ENCODE assay signal across 36 mouse cellular contexts in the genomic region with DNA sequence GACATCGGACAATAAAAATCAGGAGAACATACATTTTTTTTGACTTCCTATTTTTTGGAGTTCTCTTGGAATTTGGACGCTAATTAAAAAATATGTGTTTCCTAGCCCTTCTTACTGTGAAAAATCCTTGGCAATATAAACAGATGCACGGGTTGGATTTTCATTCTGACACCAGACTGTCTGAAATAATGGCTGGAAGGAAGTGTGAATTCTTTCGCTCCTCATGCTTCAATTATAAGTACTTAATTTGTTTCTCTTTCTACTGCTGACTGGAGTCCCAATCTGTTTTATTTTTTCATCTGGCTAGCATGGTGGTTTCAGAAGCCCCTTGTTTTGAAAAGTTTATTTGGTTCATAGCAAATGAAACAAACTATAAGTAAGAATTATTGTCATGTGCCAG. TPM values are rescaled to one million over a fixed set of nuclear protein-coding genes. Genes with fewer than 3 reads are reported as not detected.
"Had no signal": no experiment of that assay in that cellular context is flagged by ENCODE, and none has a peak within 500 bp of the region (broad histone marks: within the 10 kb centered on the region; RNA-seq: fewer than 3 reads in every experiment).

No protein-coding gene starts in this region.

- H3K27ac ChIP-seq: heart, adult 2 months; heart, embryonic 13.5 days; heart, embryonic 15.5 days; hindbrain, embryonic 13.5 days; intestine, embryonic 15.5 days; layer of hippocampus, adult 2 months; left cerebral cortex, adult 2 months; limb, embryonic 10.5 days; limb, embryonic 12.5 days; liver, embryonic 13.5 days; liver, embryonic 15.5 days had no signal

- H3K9me3 ChIP-seq: heart, embryonic 13.5 days; heart, embryonic 15.5 days; hindbrain, embryonic 13.5 days; intestine, embryonic 15.5 days; limb, embryonic 10.5 days; limb, embryonic 12.5 days; liver, embryonic 13.5 days; liver, embryonic 15.5 days had no signal

- H3K4me1 ChIP-seq: heart, embryonic 13.5 days; heart, embryonic 15.5 days; intestine, embryonic 15.5 days; limb, embryonic 12.5 days; liver, embryonic 13.5 days; liver, embryonic 15.5 days had no signal

- DNase-seq: gastrocnemius, postnatal 14 days; gastrocnemius, postnatal 36 days; heart, adult 11 months; heart, adult 2 months; heart, postnatal 14 days; heart, postnatal 36 days; kidney, adult 18-20 months; kidney, adult 8-10 months; kidney, postnatal 10 days; kidney, postnatal 25 days; kidney, postnatal 4 days; liver; liver, embryonic 13.5 days; liver, postnatal 0 days had no signal

- ATAC-seq: hindbrain, embryonic 16.5 days; inflammation-experienced regulatory T-cells, adult 6 months; intestine, embryonic 15.5 days; intestine, postnatal 0 days; liver, postnatal 0 days had no signal

- H3K9ac ChIP-seq: heart, embryonic 13.5 days; heart, embryonic 15.5 days; hindbrain, embryonic 13.5 days; intestine, embryonic 15.5 days; limb, embryonic 12.5 days; liver, embryonic 13.5 days; liver, embryonic 15.5 days; liver, postnatal 0 days had no signal

- H3K4me2 ChIP-seq: heart, embryonic 11.5 days; heart, embryonic 13.5 days; heart, embryonic 15.5 days; hindbrain, embryonic 13.5 days; intestine, embryonic 15.5 days; limb, embryonic 12.5 days; liver, embryonic 11.5 days; liver, embryonic 13.5 days; liver, embryonic 15.5 days had no signal

- H3K4me3 ChIP-seq: heart, adult 2 months; heart, embryonic 13.5 days; heart, embryonic 15.5 days; hindbrain, embryonic 13.5 days; intestine, embryonic 15.5 days; layer of hippocampus, adult 2 months; left cerebral cortex, adult 2 months; limb, embryonic 10.5 days; limb, embryonic 12.5 days; liver, embryonic 13.5 days; liver, embryonic 15.5 days had no signal

- H3K36me3 ChIP-seq: heart, embryonic 13.5 days; heart, embryonic 15.5 days; hindbrain, embryonic 13.5 days; intestine, embryonic 15.5 days; limb, embryonic 10.5 days; limb, embryonic 12.5 days; liver, embryonic 13.5 days; liver, embryonic 15.5 days had no signal

- H3K27me3 ChIP-seq: heart, embryonic 13.5 days; heart, embryonic 15.5 days; hindbrain, embryonic 13.5 days; intestine, embryonic 15.5 days; limb, embryonic 12.5 days; liver, embryonic 13.5 days; liver, embryonic 15.5 days had no signal

RNA-seq across cellular contexts. Expression of a gene that starts 59.8 kb away (rescaled TPM):
- total RNA-seq: heart, postnatal 14 days; heart, postnatal 36 days; hematopoietic stem cell, adult 5-6 weeks; layer of hippocampus, adult 2 months; layer of hippocampus, postnatal 10 days; layer of hippocampus, postnatal 25 days had no signal
- polyA plus RNA-seq: gonadal fat pad, adult 2 months; heart, embryonic 11.5 days; heart, embryonic 13.5 days; heart, embryonic 15.5 days; heart, postnatal 0 days; hindbrain, embryonic 11.5 days; hindbrain, embryonic 13.5 days; intestine, embryonic 15.5 days; intestine, postnatal 0 days; kidney, embryonic 14.5 days; kidney, embryonic 16.5 days; limb, embryonic 10.5 days; liver, embryonic 11.5 days; liver, embryonic 13.5 days; liver, embryonic 15.5 days had no signal
